Mouse (Mus musculus) lung, adult 2 months (tissue): ENCODE measurements around the gene Kmt2b. TPM values are rescaled to one million over a fixed set of nuclear protein-coding genes. Genes with fewer than 3 reads are reported as not detected.

ENCODE experiments used
- DNase-seq: peaks from one replicate; pipeline ENCODE4 v3.0.0; 2022
- H3K4me1 ChIP-seq: fragments of 200-500 bp; 2 replicates; pipeline ENCODE4 v1.6.1; 2011; ENCODE audit warnings: low read length; ENCODE audit not compliant: control insufficient read depth, insufficient read depth
- H3K4me3 ChIP-seq: fragments of 200-500 bp; replicated peaks from 2 replicates; pipeline ENCODE3; 2011; ENCODE audit warnings: low read depth, mild to moderate bottlenecking, control low read depth, low read length; ENCODE audit errors: extremely low read depth
- CTCF ChIP-seq: fragments of 200-500 bp; IDR thresholded peaks from 2 replicates; pipeline ENCODE4 v1.5.1; 2011; ENCODE audit warnings: mild to moderate bottlenecking, low read length, control low read depth; ENCODE audit not compliant: insufficient read depth
- POLR2A ChIP-seq: fragments of 200-500 bp; IDR thresholded peaks from 2 replicates; pipeline ENCODE4 v1.6.1; 2011; ENCODE audit warnings: low read depth, mild to moderate bottlenecking, control low read depth, low read length, borderline replicate concordance; ENCODE audit errors: extremely low read depth
- WGBS: fragments of 180-500 bp; shearing (Covaris S2); methylation state at CpG from one replicate; pipeline ENCODE4 v1.1.7; 2018; 5-methylcytosine and 5-hydroxymethylcytosine counted together
- polyA plus RNA-seq: library from polyadenylated mRNA; depleted of rRNA; stranded (reverse); fragments of >200 nt; gene quantifications from 2 replicates; pipeline ENCODE4 v1.2.3, GENCODE M21; 2012; rRNA removed

The Kmt2b gene
- 49.9 and 58.6 TPM in 2 replicates for polyA plus RNA-seq

- TF ChIP-seq POLR2A (peak; percentile 87; the same call in 1 of the 2 replicates), CTCF (no peak)
- under 1% methylated on average over 52 of the region's 68 CpGs for WGBS
These were observed at the start of gene Kmt2b for GRCm38 (mm10) chr7:30588676-30589434. Gene Kmt2b, minus strand, starts transcription at chr7:30588726.

GRCm38 (mm10) chr7:30636395-30636794 lies 47.9 kb upstream of the Kmt2b start:
- WGBS = 19% methylated on average over 11 of the region's 11 CpGs
- TF ChIP-seq CTCF = no peak
- no peak for TF ChIP-seq POLR2A
- Histone ChIP-seq H3K4me1 (no peaks in the 10 kb centered on the region), H3K4me3 (no peak overlapping the region)
- DNase-seq = no peak

More at GRCm38 (mm10) chr7:30588676-30589434, at the start of gene Kmt2b:
- Histone ChIP-seq H3K4me3 (peak within 1 kb of the TSS; percentile 88), H3K4me1 (peaks cover 15% of the 10 kb centered on the region)
- peak; percentile 95 for DNase-seq

DNA sequence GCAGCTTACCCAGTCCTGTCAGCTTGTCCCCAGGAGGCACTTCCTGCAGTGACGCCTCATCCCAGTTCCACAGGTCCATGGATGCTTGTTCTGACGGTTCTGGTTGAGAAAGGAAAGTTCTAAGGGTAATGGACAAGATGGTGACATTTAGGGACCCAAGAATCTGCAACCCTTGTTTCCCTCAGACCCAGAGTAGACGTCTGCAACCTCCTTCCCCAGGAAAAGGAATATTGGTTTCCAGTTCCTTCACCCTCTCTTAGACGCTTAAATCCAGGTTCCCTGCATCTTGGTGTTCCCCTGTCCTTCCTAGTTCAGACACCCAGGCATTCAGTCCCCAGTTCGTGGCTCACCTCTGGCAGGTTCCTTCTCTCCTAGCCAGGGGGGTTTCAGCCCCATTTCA lies 47.2 kb upstream of the Kmt2b start, which contains the start of gene Etv2:
Gene Etv2 (minus strand): TSS at position 101 of the 400 bp plus-strand sequence.
- 3% methylated on average over 5 of the region's 5 CpGs for WGBS
- Histone ChIP-seq H3K4me1 (no peaks in the 10 kb centered on the region), H3K4me3 (no peak within 1 kb of the TSS)
- no peak for DNase-seq
- TF ChIP-seq CTCF = no peak
- TF ChIP-seq POLR2A = no peak

DNA sequence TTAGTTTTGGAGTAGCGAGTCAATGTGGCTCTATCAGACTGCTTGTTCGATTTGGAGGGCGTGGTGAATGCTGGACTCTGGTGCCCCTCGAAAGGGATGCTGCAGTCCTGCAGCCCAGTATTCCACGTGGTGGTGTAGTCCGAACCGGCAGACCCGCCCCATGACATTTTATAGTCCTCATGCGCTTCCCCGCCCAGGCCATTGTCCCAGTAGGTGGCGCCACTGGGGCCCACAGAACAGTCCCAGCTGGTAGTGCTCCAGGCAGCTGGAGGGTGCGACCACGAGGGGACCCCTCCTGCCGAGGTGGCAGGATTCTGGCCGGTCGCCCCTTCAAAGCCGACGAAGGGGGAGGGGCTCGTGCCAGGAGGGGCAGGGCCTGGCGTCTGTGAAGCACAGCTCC lies 46.1 kb upstream of the Kmt2b start:
- TF ChIP-seq POLR2A = no peak
- 0 out of 2 replicates have a peak, but pooled peaks have one; percentile 14 for TF ChIP-seq CTCF
- DNase-seq = peak; percentile 25
- WGBS = 2% methylated on average over 20 of the region's 20 CpGs
- Histone ChIP-seq H3K4me1 (no peaks in the 10 kb centered on the region), H3K4me3 (no peak overlapping the region)

- 4% methylated on average over 27 of the region's 27 CpGs for WGBS
- no peak for TF ChIP-seq CTCF
- no peak for TF ChIP-seq POLR2A
- no peaks in the 10 kb centered on the region for H3K4me1 ChIP-seq
- no peak overlapping the region for H3K4me3 ChIP-seq
- no peak for DNase-seq
These were observed 45.4 kb upstream of the Kmt2b start for GRCm38 (mm10) chr7:30633762-30634412.

DNA sequence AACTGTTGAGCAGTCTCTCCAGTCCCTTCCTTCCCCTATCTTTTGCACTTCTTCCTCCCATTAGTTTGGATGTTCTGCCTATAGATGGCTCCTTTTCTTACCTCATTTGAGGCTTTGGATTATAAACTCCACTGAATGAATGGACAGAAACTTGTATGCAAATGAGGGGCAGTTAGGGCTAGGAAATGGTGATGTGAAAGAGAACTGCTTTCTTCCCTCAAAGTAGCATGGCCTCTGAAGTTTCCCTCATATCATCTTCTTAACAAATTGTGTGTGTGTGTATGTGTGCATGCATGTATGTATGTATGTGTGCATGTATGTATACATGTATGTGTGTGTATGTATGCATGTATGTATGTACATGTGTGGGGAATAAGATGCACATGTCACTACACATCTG lies 40.5 kb upstream of the Kmt2b start:
- TF ChIP-seq CTCF = no peak
- TF ChIP-seq POLR2A = no peak
- Histone ChIP-seq H3K4me3 (no peak overlapping the region), H3K4me1 (peaks cover 5% of the 10 kb centered on the region; the same call in 1 of the 2 replicates)
- no peak for DNase-seq

DNA sequence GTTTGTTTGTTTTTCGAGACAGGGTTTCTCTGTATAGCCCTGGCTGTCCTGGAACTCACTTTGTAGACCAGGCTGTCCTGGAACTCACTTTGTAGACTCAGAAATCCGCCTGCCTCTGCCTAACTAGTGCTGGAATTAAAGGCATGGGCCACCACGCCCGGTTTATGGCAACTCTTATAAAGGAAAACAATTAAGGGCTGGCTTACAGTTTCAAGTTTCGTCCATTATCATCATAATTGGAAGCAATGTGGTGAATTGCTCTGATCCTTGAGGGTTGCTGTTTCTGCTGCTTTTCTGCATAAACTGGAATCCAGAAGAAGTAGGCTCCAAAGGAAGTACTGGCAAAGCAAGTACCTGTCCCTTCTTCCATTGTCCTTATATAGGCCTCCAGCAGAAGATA lies 38.1 kb upstream of the Kmt2b start:
- no peak for DNase-seq
- H3K4me3 ChIP-seq = no peak overlapping the region
- TF ChIP-seq POLR2A = no peak
- no peak for TF ChIP-seq CTCF
- peaks cover 5% of the 10 kb centered on the region; the same call in 1 of the 2 replicates for H3K4me1 ChIP-seq
- 78% methylated on average over 5 of the region's 5 CpGs for WGBS

- DNase-seq = peak; percentile 77
- WGBS = 2% methylated on average over 44 of the region's 44 CpGs
These were observed 37.2 kb upstream of the Kmt2b start, which contains the start of gene Cox6b1 for GRCm38 (mm10) chr7:30625530-30626384. Gene Cox6b1, minus strand, starts transcription at chr7:30626151.

GRCm38 (mm10) chr7:30619202-30619601 lies 30.7 kb upstream of the Kmt2b start:
- TF ChIP-seq CTCF (peak; percentile 36; the same call in 1 of the 2 replicates), POLR2A (no peak)
- Histone ChIP-seq H3K4me1 (no peaks in the 10 kb centered on the region), H3K4me3 (no peak overlapping the region)
- no peak for DNase-seq
- WGBS = 91% methylated on average over 3 of the region's 3 CpGs

More at GRCm38 (mm10) chr7:30625530-30626384, 37.2 kb upstream of the Kmt2b start, which contains the start of gene Cox6b1:
- TF ChIP-seq CTCF = no peak
- TF ChIP-seq POLR2A = no peak
- H3K4me1 ChIP-seq = peaks cover 5% of the 10 kb centered on the region; the same call in 1 of the 2 replicates
- H3K4me3 ChIP-seq = peak within 1 kb of the TSS; percentile 89
